Mouse (Mus musculus) CH12.LX (cell line): ENCODE measurements around the gene Med26. TPM values are rescaled to one million over a fixed set of nuclear protein-coding genes. Genes with fewer than 3 reads are reported as not detected.
A peak's percentile ranks its signal among the peaks of the same experiment; 100 is the strongest.

Source experiments
- DNase-seq: peaks from one replicate; pipeline ENCODE4 v3.0.0-alpha.2; 2013; ENCODE audit errors: extremely low read depth
- H3K27ac ChIP-seq: 2 replicates; pipeline ENCODE4 v1.5.1; 2012; ENCODE audit warnings: low read depth, mild to moderate bottlenecking, control low read depth, moderate library complexity; ENCODE audit not compliant: insufficient read depth
- H3K27me3 ChIP-seq: replicated peaks from 2 replicates; pipeline ENCODE3; 2012; ENCODE audit warnings: inconsistent platforms
- H3K36me3 ChIP-seq, 2 experiments: replicated peaks in 1 of 2; 2 replicates each; pipeline versions ENCODE3 to v1.6.1; 2012; ENCODE audit warnings: inconsistent platforms in 1 of 2, low read length in 1 of 2, mild to moderate bottlenecking in 1 of 2, mixed read lengths in 1 of 2, moderate library complexity in 1 of 2; ENCODE audit not compliant: control insufficient read depth in 1 of 2, insufficient read depth in 1 of 2
- H3K4me1 ChIP-seq, 2 experiments: 2 replicates each; pipeline ENCODE4 v1.6.1; 2012; ENCODE audit warnings: inconsistent platforms in 1 of 2, moderate library complexity in 1 of 2; ENCODE audit not compliant: insufficient read depth in 2 of 2, control insufficient read depth in 1 of 2
- H3K4me2 ChIP-seq: 2 replicates; pipeline ENCODE4 v1.6.1; 2012; ENCODE audit warnings: low read depth, mild to moderate bottlenecking, control low read depth; ENCODE audit not compliant: poor library complexity, insufficient read depth, severe bottlenecking
- H3K4me3 ChIP-seq, 3 experiments: fragments of 150-350 bp in 1 of 3; sonication (generic) in 1 of 3; replicated peaks in 1 of 3; 2 replicates each; pipeline versions ENCODE3 to v1.5.1; 2011 to 2012; ENCODE audit warnings: low read depth in 2 of 3, low read length in 2 of 3, mild to moderate bottlenecking in 2 of 3, moderate library complexity in 2 of 3, control low read depth in 1 of 3, improper control_type of control experiment in 1 of 3, inconsistent platforms in 1 of 3, mixed read lengths in 1 of 3; ENCODE audit not compliant: poor library complexity in 1 of 3
- H3K79me2 ChIP-seq: replicated peaks from 2 replicates; pipeline ENCODE4 v1.6.1; 2012; ENCODE audit warnings: mild to moderate bottlenecking, moderate library complexity; ENCODE audit not compliant: control insufficient read depth, poor library complexity, insufficient read depth, severe bottlenecking; ENCODE audit errors: extremely low read depth
- H3K9ac ChIP-seq: 2 replicates; pipeline ENCODE4 v1.6.1; 2012; ENCODE audit warnings: low read depth, mild to moderate bottlenecking, control low read depth, moderate library complexity; ENCODE audit not compliant: insufficient read depth
- H3K9me3 ChIP-seq: replicated peaks from 2 replicates; pipeline ENCODE3; 2012; ENCODE audit warnings: low read length, inconsistent platforms, mixed read lengths
- CTCF ChIP-seq, 2 experiments: IDR thresholded peaks in 1 of 2; conservative IDR thresholded peaks in 1 of 2; 2 replicates each; pipeline ENCODE4 v1.5.1; 2011 to 2012; ENCODE audit warnings: low read depth in 2 of 2, low read length in 2 of 2, improper control_type of control experiment in 1 of 2, inconsistent platforms in 1 of 2, mild to moderate bottlenecking in 1 of 2, moderate library complexity in 1 of 2
- ELF1 ChIP-seq: IDR thresholded peaks from 2 replicates; pipeline ENCODE4 v1.6.1; 2014; ENCODE audit warnings: low read depth, mild to moderate bottlenecking, inconsistent platforms, low read length, improper control_type of control experiment
- IRF4 ChIP-seq: IDR thresholded peaks from 2 replicates; pipeline ENCODE4 v1.6.1; 2014; ENCODE audit warnings: low read depth, mild to moderate bottlenecking, inconsistent platforms, low read length, improper control_type of control experiment
- JUN ChIP-seq: IDR thresholded peaks from 2 replicates; pipeline ENCODE4 v1.6.1; 2011; ENCODE audit warnings: low read depth, mild to moderate bottlenecking, low read length, improper control_type of control experiment, moderate library complexity; ENCODE audit not compliant: insufficient read depth
- JUND ChIP-seq: conservative IDR thresholded peaks from 2 replicates; pipeline ENCODE4 v1.6.1; 2011; ENCODE audit warnings: low read depth, low read length, improper control_type of control experiment
- MAX ChIP-seq: IDR thresholded peaks from 2 replicates; pipeline ENCODE4 v1.6.1; 2011; ENCODE audit warnings: low read length, improper control_type of control experiment
- MAZ ChIP-seq: IDR thresholded peaks from 2 replicates; pipeline ENCODE4 v1.6.1; 2012; ENCODE audit warnings: low read depth, mild to moderate bottlenecking, inconsistent platforms, low read length, improper control_type of control experiment, moderate library complexity
- MXI1 ChIP-seq: IDR thresholded peaks from 2 replicates; pipeline ENCODE4 v1.6.1; 2011; ENCODE audit warnings: mild to moderate bottlenecking, low read depth, low read length, improper control_type of control experiment
- MYC ChIP-seq: IDR thresholded peaks from 2 replicates; pipeline ENCODE4 v1.6.1; 2011; ENCODE audit warnings: low read depth, mild to moderate bottlenecking, improper control_type of control experiment, low read length
- NRF1 ChIP-seq: IDR thresholded peaks from 2 replicates; pipeline ENCODE4 v1.6.1; 2014; ENCODE audit warnings: low read depth, mild to moderate bottlenecking, inconsistent platforms, low read length, improper control_type of control experiment, moderate library complexity
- RCOR1 ChIP-seq: conservative IDR thresholded peaks from 2 replicates; pipeline ENCODE4 v1.6.1; 2012; ENCODE audit warnings: low read depth, mild to moderate bottlenecking, inconsistent platforms, low read length, improper control_type of control experiment
- SMC3 ChIP-seq: IDR thresholded peaks from 2 replicates; pipeline ENCODE4 v1.6.1; 2011; ENCODE audit warnings: low read depth, low read length, improper control_type of control experiment
- TCF12 ChIP-seq: IDR thresholded peaks from 2 replicates; pipeline ENCODE4 v1.6.1; 2014; ENCODE audit warnings: low read depth, mild to moderate bottlenecking, inconsistent platforms, low read length, improper control_type of control experiment
- USF1 ChIP-seq: IDR thresholded peaks from 2 replicates; pipeline ENCODE4 v1.6.1; 2014; ENCODE audit warnings: low read depth, mild to moderate bottlenecking, inconsistent platforms, low read length, improper control_type of control experiment
- ZMIZ1 ChIP-seq: IDR thresholded peaks from 2 replicates; pipeline ENCODE4 v1.6.1; 2012; ENCODE audit warnings: low read depth, mild to moderate bottlenecking, inconsistent platforms, low read length, improper control_type of control experiment
- ZNF384 ChIP-seq: IDR thresholded peaks from 2 replicates; pipeline ENCODE4 v1.6.1; 2012; ENCODE audit warnings: low read depth, low read length, improper control_type of control experiment, inconsistent platforms
- dilution Hi-C: fragments of 300-500 bp; cut with MboI; formaldehyde crosslinking; loops from 2 replicates; pipeline ENCODE4 v1.14.3; 2020; ENCODE audit warnings: low sequenced_read_pairs; ENCODE audit not compliant: extremely low pct_unique_long_range_greater_than_20kb, extremely low pct_ligation_motif_present
- in situ Hi-C: fragments of 300-500 bp; cut with MboI; formaldehyde crosslinking; loops from 3 replicates; pipeline ENCODE4 v1.14.3; 2019; ENCODE audit warnings: low sequenced_read_pairs, low pct_ligation_motif_present, low pct_unique_long_range_greater_than_20kb, mixed read lengths
- polyA plus RNA-seq: library from polyadenylated mRNA; unstranded; fragments of >175 nt; gene quantifications from 2 replicates; pipeline ENCODE4 v1.2.1, GENCODE M21; 2012; ENCODE audit warnings: low read depth; ENCODE audit not compliant: insufficient read length
- total RNA-seq, 2 experiments: library from RNA; depleted of rRNA; stranded (reverse); fragments of 300-350 nt in 1 of 2; fragments of >200 nt in 1 of 2; gene quantifications; 2 replicates each; pipeline ENCODE4 v1.2.3; 2012 to 2014

Gene Med26
- total and polyA plus RNA-seq, 3 experiments: 8.7 to 12.9 (median 9.7) TPM

DNA sequence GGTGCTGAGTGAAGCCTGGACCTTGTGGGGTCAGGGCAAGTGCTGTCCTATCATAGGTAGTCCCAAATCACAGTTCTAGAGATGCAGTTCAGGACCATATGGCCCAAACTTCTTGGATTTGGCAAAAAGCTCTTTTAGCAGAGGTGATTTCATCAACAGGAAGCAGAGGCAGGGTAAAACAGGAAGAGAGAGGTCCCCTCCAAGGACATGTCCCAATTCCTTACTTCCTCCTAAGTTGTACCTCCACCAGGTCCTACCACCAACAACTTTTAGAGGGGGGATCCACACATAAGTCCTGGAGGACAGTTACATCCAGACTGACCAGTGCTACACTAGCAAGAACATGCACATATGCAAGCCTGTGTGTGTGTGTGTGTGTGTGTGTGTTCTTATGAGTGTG lies 61.1 kb downstream of the Med26 start:
- no peak overlapping the region for H3K4me3 ChIP-seq
- peaks cover 57 to 86% of the 10 kb centered on the region in 2 experiments for H3K36me3 ChIP-seq
- H3K4me2 ChIP-seq: no peak overlapping the region
- H3K27ac ChIP-seq: no peak overlapping the region
- H3K9me3 ChIP-seq: no peaks in the 10 kb centered on the region
- H3K4me1 ChIP-seq: peaks cover 0 to 29% of the 10 kb centered on the region in 2 experiments; a peak in 2 of 4 replicates
- DNase-seq: no peak
- in situ Hi-C loops (no loop called here), dilution Hi-C loops (no loop called here)
- TF ChIP-seq IRF4 (no peak), ZMIZ1 (no peak), RCOR1 (no peak), ZNF384 (no peak), JUND (no peak), USF1 (no peak), TCF12 (no peak), ELF1 (no peak), MYC (no peak), MAX (no peak)
- H3K79me2 ChIP-seq: peaks cover 12% of the 10 kb centered on the region
- no peak overlapping the region for H3K9ac ChIP-seq
- H3K27me3 ChIP-seq: no peaks in the 10 kb centered on the region

DNA sequence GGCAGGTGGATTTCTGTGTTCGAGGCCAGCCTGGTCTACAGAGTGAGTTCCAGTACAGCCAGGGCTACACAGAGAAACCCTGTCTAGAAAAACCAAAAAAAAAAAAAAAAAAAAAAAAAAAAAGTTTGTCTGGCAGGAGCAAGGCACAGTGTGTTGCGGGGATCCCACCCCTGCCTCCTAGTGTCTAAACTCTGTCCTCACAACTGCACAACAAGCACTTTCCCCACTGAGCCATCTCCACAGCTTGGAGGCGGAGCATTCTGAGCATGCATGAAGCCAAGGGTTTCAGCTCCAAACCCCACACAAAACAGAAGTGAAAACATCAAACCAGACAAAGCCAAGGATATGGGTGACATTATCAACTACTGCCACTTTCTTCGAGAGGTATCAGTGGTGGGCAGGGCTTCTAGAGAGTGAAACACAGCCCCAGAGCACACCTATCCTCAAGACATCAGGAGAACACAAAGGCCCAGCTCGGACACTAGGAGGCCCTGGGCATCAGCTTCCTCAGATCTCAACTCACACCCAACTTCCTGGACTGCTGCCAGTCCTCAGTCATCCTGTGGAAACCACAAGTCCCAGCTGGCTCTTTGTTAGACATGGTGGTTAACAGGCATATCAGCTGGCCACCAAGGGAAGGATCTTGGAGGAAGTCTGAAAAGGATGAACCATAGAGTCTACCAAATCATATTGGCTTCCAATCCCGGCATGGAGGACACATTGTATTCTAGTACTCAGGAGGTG lies 62.4 kb downstream of the Med26 start:
- peaks cover 61 to 97% of the 10 kb centered on the region in 2 experiments for H3K36me3 ChIP-seq
- no peak overlapping the region for H3K27ac ChIP-seq
- H3K4me2 ChIP-seq: no peak overlapping the region

More for the DNA sequence above, 62.4 kb downstream of the Med26 start:
- no peaks in the 10 kb centered on the region for H3K9me3 ChIP-seq
- H3K4me1 ChIP-seq: peaks cover 0 to 18% of the 10 kb centered on the region in 2 experiments; a peak in 2 of 4 replicates
- H3K27me3 ChIP-seq: no peaks in the 10 kb centered on the region
- in situ Hi-C loops (no loop called here), dilution Hi-C loops (no loop called here)
- H3K79me2 ChIP-seq: peaks cover 5% of the 10 kb centered on the region
- no peak overlapping the region for H3K9ac ChIP-seq
- no peak overlapping the region for H3K4me3 ChIP-seq
- DNase-seq: peak; percentile 48
- no peak for TF ChIP-seq ZMIZ1
- TF ChIP-seq JUN: no peak
- no peak for TF ChIP-seq TCF12
- TF ChIP-seq JUND: no peak
- no peak for TF ChIP-seq MAZ
- TF ChIP-seq CTCF (conservative IDR thresholded peaks at IDR 0.05 in 1 of 2, IDR thresholded peaks at IDR 0.05 in 1 of 2; ENCODE audit: low read depth in 2 of 2, low read length in 2 of 2): peak in 1 of 2 experiments; percentile 22; a peak in 1 of 4 replicates
- TF ChIP-seq MXI1: no peak
- no peak for TF ChIP-seq NRF1
- TF ChIP-seq SMC3: 0 out of 2 replicates have a peak, but pooled peaks have one; percentile 4
- peak; percentile 67 for TF ChIP-seq ZNF384
- TF ChIP-seq, all 38 proteins: peak for 3
